Mouse (Mus musculus) cortical plate, adult 2 months (tissue): ENCODE results near the gene Wdr37.

Experiments used
- CTCF ChIP-seq: fragments of 200-500 bp; IDR thresholded peaks from 2 replicates; pipeline ENCODE4 v1.5.1; 2011; ENCODE audit warnings: mild to moderate bottlenecking, control low read depth, low read length; ENCODE audit not compliant: insufficient read depth; ENCODE audit errors: extremely low read depth
- POLR2A ChIP-seq: fragments of 200-500 bp; IDR thresholded peaks from 2 replicates; pipeline ENCODE4 v1.6.1; 2011; ENCODE audit warnings: mild to moderate bottlenecking, low read length, control low read depth; ENCODE audit not compliant: insufficient read depth; ENCODE audit errors: extremely low read depth

- no peak for TF ChIP-seq POLR2A
- TF ChIP-seq CTCF: no peak
These were observed 32.6 kb downstream of the Wdr37 start for GRCm38 (mm10) chr13:8839111-8839510.
